Mouse (Mus musculus) heart, adult 2 months (tissue): ENCODE data around the gene Spred2. TPM values are rescaled to one million over a fixed set of nuclear protein-coding genes. Genes with fewer than 3 reads are reported as not detected.

Experiments
- DNase-seq, 2 experiments: peaks; one replicate each; pipeline ENCODE4 v3.0.0; 2021
- H3K27ac ChIP-seq: fragments of 200-600 bp; 2 replicates; pipeline ENCODE4 v1.8.1; 2022
- H3K27me3 ChIP-seq: fragments of 200-500 bp; 2 replicates; pipeline ENCODE4 v1.6.1; 2012; ENCODE audit warnings: mild to moderate bottlenecking, low read length, inconsistent platforms, mixed read lengths; ENCODE audit not compliant: control insufficient read depth, insufficient read depth
- H3K36me3 ChIP-seq: fragments of 200-500 bp; 2 replicates; pipeline ENCODE4 v1.6.1; 2012; ENCODE audit warnings: low read length, inconsistent platforms; ENCODE audit not compliant: control insufficient read depth, insufficient read depth
- H3K4me1 ChIP-seq: fragments of 200-500 bp; 2 replicates; pipeline ENCODE4 v1.6.1; 2011; ENCODE audit warnings: low read length; ENCODE audit not compliant: control insufficient read depth, insufficient read depth
- H3K4me3 ChIP-seq: fragments of 200-600 bp; 2 replicates; pipeline ENCODE4 v1.8.1; 2022
- H3K79me2 ChIP-seq: fragments of 200-500 bp; replicated peaks from 2 replicates; pipeline ENCODE4 v1.6.1; 2012; ENCODE audit warnings: mild to moderate bottlenecking, inconsistent platforms, low read length, moderate library complexity, mixed read lengths; ENCODE audit not compliant: control insufficient read depth, insufficient read depth
- H3K9ac ChIP-seq: fragments of 200-500 bp; 2 replicates; pipeline ENCODE4 v1.6.1; 2012; ENCODE audit warnings: low read depth, mild to moderate bottlenecking, control low read depth, inconsistent platforms, low read length, mixed read lengths
- CTCF ChIP-seq: fragments of 200-600 bp; IDR thresholded peaks from 2 replicates; pipeline ENCODE4 v1.8.1; 2022; ENCODE audit warnings: antibody characterized with exemption, mild to moderate bottlenecking, moderate library complexity
- EP300 ChIP-seq: fragments of 200-500 bp; IDR thresholded peaks from 2 replicates; pipeline ENCODE4 v1.6.1; 2011; ENCODE audit warnings: low read depth, low read length, control low read depth; ENCODE audit not compliant: insufficient read depth
- POLR2A ChIP-seq: fragments of 200-500 bp; IDR thresholded peaks from 2 replicates; pipeline ENCODE4 v1.6.1; 2011; ENCODE audit warnings: mild to moderate bottlenecking, low read depth, low read length, control low read depth; ENCODE audit not compliant: insufficient read depth
- WGBS: fragments of 180-500 bp; shearing (Covaris S2); methylation state at CpG from one replicate; pipeline ENCODE4 v1.1.7; 2018; 5-methylcytosine and 5-hydroxymethylcytosine counted together
- intact Hi-C: fragments of 180-260 bp; cut with DNase I; formaldehyde crosslinking; loops from one replicate; pipeline ENCODE4 v1.15.1; 2025
- polyA plus RNA-seq: library from polyadenylated mRNA; depleted of rRNA; stranded (reverse); fragments of >200 nt; gene quantifications from 2 replicates; pipeline ENCODE4 v1.2.3, GENCODE M21; 2012
- total RNA-seq, 2 experiments: library from RNA; stranded (reverse); gene quantifications; 2 replicates each; pipeline ENCODE4 v1.2.3; 2021

Spred2 gene
- total and polyA plus RNA-seq, 3 experiments = 18.5 to 22.1 (median 22.0) TPM

- 51% methylated on average over 2 of the region's 2 CpGs for WGBS
- Histone ChIP-seq H3K27ac (peak overlapping the region; percentile 97), H3K9ac (no peak overlapping the region), H3K4me3 (no peak overlapping the region; the same call in 1 of the 2 replicates), H3K27me3 (no peaks in the 10 kb centered on the region), H3K36me3 (no peaks in the 10 kb centered on the region; the same call in 1 of the 2 replicates), H3K79me2 (peaks cover 2% of the 10 kb centered on the region), H3K4me1 (peaks cover 10% of the 10 kb centered on the region)
- intact Hi-C loops = no loop called here
- TF ChIP-seq CTCF = peak; percentile 19; the same call in 1 of the 2 replicates
- TF ChIP-seq EP300 = no peak
- no peak for DNase-seq
Observed at GRCm38 (mm10) chr11:19926843-19927120, 2.6 kb downstream of the Spred2 start.

GRCm38 (mm10) chr11:19928633-19929032, 4.5 kb downstream of the Spred2 start:
- intact Hi-C loops = no loop called here
- Histone ChIP-seq H3K27me3 (no peaks in the 10 kb centered on the region), H3K79me2 (peaks cover 9% of the 10 kb centered on the region), H3K27ac (no peak overlapping the region), H3K36me3 (no peaks in the 10 kb centered on the region; the same call in 1 of the 2 replicates), H3K4me1 (peaks cover 15% of the 10 kb centered on the region), H3K9ac (no peak overlapping the region), H3K4me3 (no peak overlapping the region)
- TF ChIP-seq CTCF = no peak
- TF ChIP-seq POLR2A = no peak
- WGBS = 71% methylated on average over 4 of the region's 4 CpGs
- DNase-seq = no peak

- no peaks in the 10 kb centered on the region for H3K27me3 ChIP-seq
- 0 out of 2 replicates have a peak overlapping the region, but pooled peaks have one; percentile 15 for H3K27ac ChIP-seq
- no peaks in the 10 kb centered on the region; the same call in 1 of the 2 replicates for H3K36me3 ChIP-seq
- TF ChIP-seq EP300 (no peak), CTCF (no peak), POLR2A (no peak)
- peaks cover 9% of the 10 kb centered on the region for H3K79me2 ChIP-seq
- intact Hi-C loops = no loop called here
- 46% methylated on average over 11 of the region's 11 CpGs for WGBS
- DNase-seq = no peak
- peaks cover 15% of the 10 kb centered on the region for H3K4me1 ChIP-seq
- no peak overlapping the region for H3K4me3 ChIP-seq
- 0 out of 2 replicates have a peak overlapping the region, but pooled peaks have one; percentile 14 for H3K9ac ChIP-seq
Observed at GRCm38 (mm10) chr11:19929087-19929865, 5.1 kb downstream of the Spred2 start.

GRCm38 (mm10) chr11:19931569-19932230, 7.5 kb downstream of the Spred2 start:
- Histone ChIP-seq H3K27ac (no peak overlapping the region), H3K27me3 (no peaks in the 10 kb centered on the region), H3K4me1 (peaks cover 22% of the 10 kb centered on the region), H3K9ac (no peak overlapping the region), H3K4me3 (no peak overlapping the region), H3K79me2 (peaks cover 13% of the 10 kb centered on the region), H3K36me3 (peaks cover 17% of the 10 kb centered on the region)
- no peak for TF ChIP-seq EP300
- TF ChIP-seq CTCF = no peak
- no peak for TF ChIP-seq POLR2A
- 91% methylated on average over 9 of the region's 9 CpGs for WGBS
- intact Hi-C loops = no loop called here
- DNase-seq = no peak

- Histone ChIP-seq H3K4me3 (no peak overlapping the region), H3K9ac (no peak overlapping the region), H3K27me3 (no peaks in the 10 kb centered on the region), H3K4me1 (peaks cover 24% of the 10 kb centered on the region), H3K36me3 (peaks cover 24% of the 10 kb centered on the region), H3K27ac (no peak overlapping the region), H3K79me2 (peaks cover 15% of the 10 kb centered on the region)
- no peak for TF ChIP-seq CTCF
- TF ChIP-seq EP300 = no peak
- no peak for TF ChIP-seq POLR2A
- WGBS = 82% methylated on average over 14 of the region's 14 CpGs
- no peak for DNase-seq
- intact Hi-C loops = no loop called here
Observed at GRCm38 (mm10) chr11:19932983-19933511, 8.9 kb downstream of the Spred2 start.
